Mouse (Mus musculus) kidney, postnatal 4 days (tissue): Measurements from ENCODE around the gene Ccdc142.
A peak's percentile ranks its signal among the peaks of the same experiment; 100 is the strongest.

Source experiments
- DNase-seq, 2 experiments: peaks; one replicate each; pipeline ENCODE4 v3.0.0; 2021; ENCODE audit warnings: mixed read lengths in 2 of 2

Ccdc142 gene

DNA sequence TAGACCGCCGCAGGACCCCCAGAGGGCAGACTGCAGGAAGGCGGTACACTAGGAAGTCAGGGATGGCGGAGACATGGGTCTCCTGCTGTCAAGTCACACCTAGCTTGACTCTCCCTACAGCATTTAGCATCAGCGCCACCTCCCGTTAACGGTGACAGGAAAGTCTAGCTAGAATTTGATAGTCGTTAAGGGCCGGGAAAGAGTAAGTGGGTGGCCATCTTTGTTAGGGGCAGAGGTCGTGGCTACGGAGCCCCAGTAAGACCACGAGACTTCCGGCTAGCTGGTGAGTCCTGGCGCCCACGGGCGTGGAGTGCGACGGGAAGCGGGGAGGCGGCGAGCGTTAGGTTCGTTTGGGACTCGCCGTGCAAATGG lies at the start of gene Ccdc142, which contains the start of gene Gm42688:
Gene Ccdc142, plus strand, starts transcription at position 286 of the 372 bp plus-strand sequence.
Gene Gm42688, plus strand, starts transcription at position 302 of the 372 bp plus-strand sequence.
- DNase-seq: peak; percentile 90 to 95

DNA sequence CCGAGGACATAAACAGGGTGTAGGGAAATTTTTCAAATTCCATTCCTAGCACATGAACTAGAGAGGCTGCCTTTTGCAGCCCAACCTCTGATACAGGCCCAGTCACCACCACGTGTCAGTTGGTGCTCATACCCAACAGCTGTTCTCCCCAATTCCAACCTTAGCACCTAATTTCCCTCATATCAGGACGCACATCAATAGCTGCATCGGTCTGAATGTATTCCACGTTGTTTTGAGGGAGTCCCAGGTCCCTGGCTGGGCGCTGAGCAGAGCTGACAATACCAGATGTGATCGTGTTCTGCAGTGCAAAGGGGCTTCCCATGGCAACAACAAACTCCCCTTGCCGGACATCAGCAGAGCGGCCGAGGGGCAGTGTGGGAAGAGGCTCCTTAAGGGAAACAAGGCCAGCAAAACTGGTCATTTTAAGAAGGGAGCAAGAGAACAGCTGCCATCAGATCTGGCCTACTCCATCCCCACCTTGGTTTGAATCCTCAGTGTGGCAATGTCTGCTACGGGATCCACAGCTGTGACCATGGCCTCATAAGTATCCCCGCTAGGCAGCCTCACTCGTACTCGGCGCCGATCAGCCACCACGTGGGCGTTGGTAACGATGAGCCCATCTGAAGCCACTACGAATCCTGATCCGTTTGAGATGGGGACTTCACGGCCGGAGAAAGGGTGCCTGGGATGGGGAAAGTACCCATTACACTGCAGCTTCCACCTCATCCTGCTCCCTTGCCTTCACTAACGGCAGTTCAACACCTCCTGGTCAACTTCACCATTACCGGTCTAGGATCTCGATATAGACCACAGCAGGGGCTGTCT lies 48.1 kb upstream of the Ccdc142 start:
- peak; percentile 47 to 60 for DNase-seq

DNA sequence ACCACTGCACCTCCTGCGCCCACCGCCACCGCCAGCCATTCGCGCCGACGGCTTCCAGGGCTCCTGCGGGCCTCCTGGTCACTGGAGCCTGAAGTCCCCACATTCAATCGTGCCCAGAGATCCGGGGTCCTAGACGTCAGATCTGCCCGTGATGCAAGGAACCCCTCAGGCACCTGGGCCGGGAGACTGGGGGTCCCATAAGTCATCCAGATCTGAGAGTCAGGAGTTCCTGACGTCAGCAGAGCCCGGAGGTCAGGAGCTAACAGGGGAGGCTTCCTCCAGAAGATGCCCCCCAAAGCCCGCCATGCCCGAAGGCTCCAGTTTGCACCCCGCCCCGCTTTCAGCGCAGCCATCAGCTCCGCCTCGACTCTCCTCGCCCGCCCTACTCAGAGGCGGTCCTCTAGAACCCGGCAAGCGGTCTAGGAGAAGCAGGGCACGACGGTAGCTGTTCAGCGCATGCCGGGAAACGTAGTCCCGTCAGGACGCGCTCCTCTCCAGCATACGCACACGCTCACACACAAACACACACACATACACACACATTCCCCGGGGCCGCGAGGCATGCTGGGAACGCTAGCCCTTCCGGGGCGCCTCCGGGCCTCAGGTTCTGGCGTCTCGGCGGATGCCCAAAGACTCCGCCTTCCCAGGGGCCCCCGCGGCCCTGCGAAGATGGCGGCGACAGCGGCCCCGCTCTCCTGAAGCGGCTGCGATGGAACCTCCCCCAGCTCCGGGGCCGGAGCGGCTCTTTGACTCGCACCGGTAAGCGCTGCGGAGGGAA lies 47.1 kb upstream of the Ccdc142 start, which contains the start of gene Aup1:
Gene Aup1, plus strand, starts transcription at position 448 of the 778 bp plus-strand sequence.
- DNase-seq: peak; percentile 95 to 97

GRCm38 (mm10) chr6:83054871-83055431 lies 46.5 kb upstream of the Ccdc142 start, which contains the start of gene Htra2:
Gene Htra2 (minus strand): TSS chr6:83055273.
- peak; percentile 43 to 67 for DNase-seq

- DNase-seq: peak; percentile 50 to 73
These were observed 43.6 kb upstream of the Ccdc142 start, which contains the start of gene Dqx1 for GRCm38 (mm10) chr6:83057790-83058189. Gene Dqx1 (plus strand): TSS chr6:83057844.

DNA sequence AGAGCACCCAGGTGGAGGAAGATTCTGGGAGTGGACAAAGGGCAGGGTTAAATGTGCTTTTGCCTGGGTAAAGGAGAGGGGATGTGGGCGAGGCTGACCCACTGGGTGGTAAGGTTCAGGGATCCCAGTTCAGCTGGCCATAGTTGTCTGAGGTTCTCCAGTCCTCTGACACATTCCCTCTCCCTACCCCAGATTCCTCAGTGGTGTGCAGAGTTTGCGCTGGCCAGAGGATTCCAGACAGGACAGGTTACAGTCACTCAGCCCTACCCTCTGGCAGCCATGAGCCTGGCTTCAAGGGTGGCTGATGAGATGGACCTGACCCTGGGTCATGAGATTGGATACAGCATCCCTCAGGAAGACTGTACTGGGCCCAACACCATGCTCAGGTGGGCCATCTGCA lies 42.7 kb upstream of the Ccdc142 start:
- no peak for DNase-seq

- no peak for DNase-seq
These were observed 35.4 kb upstream of the Ccdc142 start for GRCm38 (mm10) chr6:83065995-83066394.

DNA sequence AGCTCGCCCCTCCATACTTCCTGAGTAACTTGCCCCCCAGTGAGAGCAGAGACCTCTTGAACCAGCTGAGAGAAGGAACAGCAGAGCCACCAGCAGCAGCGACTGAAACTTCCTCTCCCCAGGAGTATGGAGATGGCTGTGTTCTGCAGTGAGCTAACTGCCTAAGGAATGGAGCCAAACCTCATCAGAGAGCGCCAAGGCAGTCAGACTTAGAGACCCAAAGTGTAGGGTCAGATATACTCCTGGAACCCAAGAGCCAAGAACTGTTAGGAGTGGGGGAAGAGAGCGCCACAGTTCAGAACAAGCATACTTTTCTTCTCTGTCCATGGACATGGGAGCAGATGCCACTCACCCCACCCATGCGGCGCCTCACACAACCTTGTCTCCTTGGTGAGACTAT lies 35.0 kb upstream of the Ccdc142 start:
- DNase-seq: no peak

DNA sequence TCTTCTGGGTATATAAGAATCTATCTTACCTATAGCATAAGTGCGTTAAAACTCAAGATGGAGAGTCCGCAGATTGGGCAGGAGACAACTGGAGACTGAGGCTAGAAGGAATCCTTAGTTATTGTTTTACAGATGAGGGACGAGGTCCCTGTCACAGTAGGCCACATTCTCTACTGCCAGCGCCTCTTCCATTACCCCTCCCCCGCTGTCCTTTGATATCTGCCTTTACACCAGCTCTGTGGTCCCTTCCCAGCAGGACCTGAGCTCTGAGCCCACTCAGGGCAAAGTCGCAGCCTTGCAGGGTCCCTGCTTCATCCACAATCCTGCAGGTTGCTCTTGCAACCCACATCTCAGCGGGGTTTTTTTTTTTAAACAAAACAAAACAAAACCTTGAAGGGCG lies 33.2 kb upstream of the Ccdc142 start:
- no peak for DNase-seq

GRCm38 (mm10) chr6:83068706-83069487 lies 32.5 kb upstream of the Ccdc142 start:
- peak in 1 of 2 experiments; percentile 58 for DNase-seq

DNA sequence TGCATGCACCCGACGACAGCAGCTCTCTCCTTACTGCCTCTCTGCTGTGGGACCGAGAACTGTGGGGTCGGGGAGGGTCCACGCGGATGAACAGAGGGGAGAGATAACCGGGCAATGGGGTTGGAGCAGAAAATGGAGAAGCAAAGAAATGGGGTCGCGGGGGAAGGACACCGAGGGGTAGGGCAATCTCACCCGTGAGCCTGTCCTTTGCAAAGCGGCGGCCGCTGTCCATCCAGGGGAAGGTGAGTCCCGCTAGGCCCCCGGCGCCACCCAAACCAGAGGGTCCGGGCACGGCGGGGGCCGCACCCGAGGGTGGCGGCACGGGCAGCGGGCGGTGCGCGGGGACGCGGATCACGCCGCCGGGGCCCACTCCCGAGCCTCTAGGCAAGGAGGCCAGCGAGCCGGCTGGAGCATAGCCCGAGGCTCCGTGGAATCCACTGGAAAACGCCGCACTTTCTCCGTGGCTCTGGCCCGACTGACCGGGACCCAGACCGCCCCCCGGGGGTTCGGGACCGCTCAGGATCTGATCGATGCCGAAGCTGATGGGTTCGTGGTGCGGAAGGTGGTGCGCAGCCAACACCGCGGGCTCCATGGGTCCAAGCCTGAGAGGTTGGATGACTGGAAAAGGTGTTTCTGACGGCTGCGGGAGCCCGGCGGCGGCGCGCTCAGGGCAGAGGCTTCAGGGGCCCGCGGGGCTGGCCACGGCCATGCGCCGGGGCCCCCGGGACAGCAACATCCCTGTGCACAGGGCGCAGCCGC lies 31.7 kb upstream of the Ccdc142 start:
- DNase-seq: peak in 1 of 2 experiments; percentile 47

- DNase-seq: no peak
These were observed 31.3 kb upstream of the Ccdc142 start, which contains the start of gene Tlx2 for GRCm38 (mm10) chr6:83070247-83070310. Gene Tlx2 (minus strand): TSS chr6:83070293.

GRCm38 (mm10) chr6:83070311-83071219 lies 30.8 kb upstream of the Ccdc142 start:
- peak; percentile 46 to 71 for DNase-seq

DNA sequence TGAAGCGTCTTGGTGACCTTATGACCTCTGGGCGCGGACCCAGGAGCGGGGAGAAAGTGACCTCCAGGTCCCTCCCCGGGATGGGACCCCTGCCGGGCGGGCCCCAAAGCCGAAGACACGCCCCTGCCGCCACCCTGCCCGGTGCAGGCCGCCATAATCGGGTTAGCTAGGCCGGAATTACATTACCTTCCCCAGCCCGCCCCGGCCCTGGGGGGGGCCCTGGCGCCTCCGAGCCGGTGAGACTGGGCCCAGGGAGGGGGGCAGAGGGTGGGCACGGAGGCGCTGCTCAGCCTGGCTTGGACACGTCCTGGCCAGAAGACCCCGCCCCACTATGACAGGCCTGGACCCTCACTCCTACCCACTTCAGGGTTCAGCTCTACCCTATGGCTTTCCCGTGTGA lies 30.2 kb upstream of the Ccdc142 start:
- no peak for DNase-seq

- DNase-seq: peak in 1 of 2 experiments; percentile 37
These were observed 26.4 kb upstream of the Ccdc142 start for GRCm38 (mm10) chr6:83074979-83075378.

DNA sequence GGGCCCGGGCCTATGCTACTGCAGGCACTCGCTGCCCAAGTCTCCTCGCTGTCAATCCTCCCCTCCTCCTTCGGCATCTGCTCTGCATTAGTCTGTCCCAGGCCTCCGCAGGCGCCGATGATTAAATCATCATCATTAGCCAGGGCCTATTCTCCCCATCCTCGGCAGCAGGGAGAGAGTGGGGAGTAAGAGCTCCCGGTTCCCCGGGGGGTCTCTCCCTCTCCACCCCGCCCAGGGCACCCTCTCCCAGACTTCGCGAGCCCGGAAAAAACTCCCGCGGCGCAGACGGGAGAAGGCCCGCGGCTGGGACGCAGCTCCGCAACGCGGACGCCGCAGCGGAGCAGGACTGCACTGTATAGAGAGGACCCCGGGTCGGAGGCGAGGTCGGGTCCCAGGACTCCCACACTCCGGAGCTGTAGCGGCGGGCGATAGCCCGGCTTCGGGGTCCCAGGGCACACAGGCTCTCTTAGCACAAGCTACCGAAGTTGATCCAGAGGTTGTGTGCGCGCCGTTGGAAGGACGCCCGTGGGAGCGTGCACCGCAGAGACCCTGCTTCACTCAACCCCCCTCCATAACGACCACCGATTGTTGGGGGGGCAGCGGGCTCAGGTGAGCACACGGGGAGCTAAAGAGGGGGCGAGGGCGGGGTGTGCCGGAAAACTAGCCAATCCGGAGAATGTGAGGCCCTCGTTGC lies 23.6 kb upstream of the Ccdc142 start, which contains the start of gene Pcgf1:
Gene Pcgf1, plus strand, starts transcription at position 240 of the 694 bp plus-strand sequence.
- peak in 1 of 2 experiments; percentile 67 for DNase-seq

- DNase-seq: peak; percentile 100
These were observed 23.0 kb upstream of the Ccdc142 start for GRCm38 (mm10) chr6:83078324-83078858.

DNA sequence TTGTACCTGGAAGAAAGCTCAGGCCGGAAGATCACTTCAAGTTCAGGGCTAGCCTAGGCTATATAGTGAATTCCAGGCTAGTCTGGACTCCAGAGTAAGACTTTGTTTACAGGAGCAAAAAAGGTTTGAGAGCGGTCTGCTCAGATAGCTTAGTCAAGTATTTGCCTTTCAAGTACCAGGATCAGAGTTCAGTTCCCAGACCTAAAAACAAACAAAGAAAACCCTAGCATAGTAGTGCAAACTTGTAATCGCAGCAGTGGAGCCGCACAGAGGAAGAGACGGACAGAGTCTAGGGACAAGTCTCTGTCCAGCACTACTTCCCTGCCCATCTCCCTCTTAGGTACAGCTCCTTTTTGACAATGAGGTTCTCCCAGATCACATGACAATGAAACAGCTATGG lies 21.2 kb upstream of the Ccdc142 start:
- no peak for DNase-seq

DNA sequence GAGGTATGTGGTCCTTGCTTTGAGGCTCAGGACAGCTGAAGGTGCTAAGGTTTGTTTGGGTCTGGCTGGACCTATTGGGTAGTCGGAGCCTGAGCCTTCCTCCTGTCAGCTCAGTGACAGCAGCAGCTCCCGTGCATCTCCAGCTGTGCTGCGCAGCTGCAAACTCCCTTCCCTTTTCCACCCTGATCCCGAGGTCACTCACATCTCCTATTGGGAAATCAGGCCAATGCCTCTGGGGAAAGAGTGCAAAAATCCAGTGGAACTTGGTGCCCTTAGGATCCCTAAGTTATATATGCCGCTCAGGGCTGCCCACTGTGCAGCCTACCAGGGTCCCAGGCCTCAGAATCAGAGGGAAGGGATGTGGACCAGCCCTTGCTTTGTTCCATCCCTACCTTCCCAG lies 17.9 kb upstream of the Ccdc142 start:
- no peak for DNase-seq

DNA sequence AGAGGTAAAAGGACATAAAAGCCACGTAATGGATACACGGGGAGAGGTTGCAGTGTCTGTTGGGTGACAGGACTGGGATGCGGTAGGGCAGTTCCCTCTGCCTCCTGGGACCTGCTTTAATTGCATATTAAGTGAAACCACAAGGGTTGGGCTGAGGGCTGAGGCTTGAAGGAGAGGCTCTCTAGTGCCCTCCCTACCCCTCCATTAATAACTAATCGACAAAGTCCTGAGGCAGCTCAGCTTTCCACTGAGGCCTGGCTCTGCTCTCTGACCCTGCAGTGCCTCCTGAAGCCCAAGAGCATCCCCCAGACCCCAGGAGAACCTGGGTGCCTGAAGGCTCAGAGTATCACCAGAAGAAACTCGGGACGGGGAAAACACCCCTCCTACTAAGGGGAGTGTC lies 16.9 kb upstream of the Ccdc142 start:
- peak; percentile 18 to 26 for DNase-seq
